Mouse (Mus musculus): Measurements from ENCODE around the gene Arhgef39.
"Not testable (repeated sequence)": the region's sequence is repeated elsewhere in the genome, so short reads cannot be mapped to it uniquely, and the experiment has no call there.

Gene Arhgef39

GRCm38 (mm10) chr4:43507938-43508665 is 8.6 kb upstream of the Arhgef39 start:
- in situ Hi-C loops (cut with MboI, MseI) = no loop called here

DNA sequence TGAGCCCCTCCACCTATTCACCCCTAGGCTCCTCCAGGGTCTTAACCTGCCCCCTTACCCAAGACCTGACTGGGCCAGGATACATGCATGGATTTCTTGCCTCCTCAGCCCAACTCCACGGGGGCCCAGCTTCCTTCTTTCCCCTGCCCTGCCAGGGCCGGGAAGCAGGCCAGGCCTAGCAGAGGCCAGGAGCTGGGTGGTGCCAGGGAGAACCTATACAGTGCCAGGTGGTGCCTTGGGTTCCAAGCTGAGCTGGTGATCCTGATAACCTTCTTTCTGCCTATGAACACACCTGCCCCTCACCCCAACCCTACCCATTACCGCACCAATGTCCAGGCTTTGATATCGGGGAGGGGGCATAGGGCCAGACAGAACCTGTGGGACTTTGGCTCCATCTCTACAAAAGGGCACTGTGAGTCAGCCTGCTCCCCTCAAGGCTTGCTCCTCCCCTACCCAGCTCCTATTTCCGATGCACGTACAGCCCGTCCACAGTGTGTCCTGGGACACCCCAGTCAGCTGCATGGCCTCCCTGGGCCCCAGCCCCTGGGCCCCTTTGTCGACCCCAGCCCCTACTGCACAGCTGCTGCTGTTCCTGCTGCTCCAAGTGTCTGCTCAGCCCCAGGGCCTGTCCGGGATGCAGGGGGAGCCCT is 7.2 kb upstream of the Arhgef39 start, which contains the start of gene Car9:
Gene Car9 (plus strand): TSS at position 431 of the 650 bp plus-strand sequence.
- in situ Hi-C loops (cut with MboI, MseI) = no loop called here

DNA sequence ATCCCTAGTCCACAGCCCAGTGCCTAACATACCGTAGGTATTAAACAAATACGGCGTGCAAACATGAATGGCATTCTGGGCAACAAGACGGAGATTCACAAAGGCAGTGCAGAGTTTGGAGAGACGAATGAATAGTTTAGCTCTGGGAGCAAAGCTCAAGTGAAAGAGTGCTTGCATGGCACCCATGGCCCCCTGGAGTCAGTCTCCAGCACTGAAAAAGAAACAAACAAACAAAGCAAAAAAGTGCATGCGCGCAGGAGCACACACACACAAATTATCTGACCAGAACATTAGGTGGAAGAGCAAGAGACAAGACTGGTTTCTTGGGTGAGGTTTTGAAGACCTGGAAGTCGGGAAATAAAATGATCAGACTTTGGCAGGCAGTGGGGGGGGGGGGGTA is 6.6 kb upstream of the Arhgef39 start:
- in situ Hi-C loops (cut with MboI, MseI) = no loop called here

- in situ Hi-C loops (cut with MboI, MseI) = no loop called here
These were observed 4.8 kb upstream of the Arhgef39 start for GRCm38 (mm10) chr4:43504269-43504668.

DNA sequence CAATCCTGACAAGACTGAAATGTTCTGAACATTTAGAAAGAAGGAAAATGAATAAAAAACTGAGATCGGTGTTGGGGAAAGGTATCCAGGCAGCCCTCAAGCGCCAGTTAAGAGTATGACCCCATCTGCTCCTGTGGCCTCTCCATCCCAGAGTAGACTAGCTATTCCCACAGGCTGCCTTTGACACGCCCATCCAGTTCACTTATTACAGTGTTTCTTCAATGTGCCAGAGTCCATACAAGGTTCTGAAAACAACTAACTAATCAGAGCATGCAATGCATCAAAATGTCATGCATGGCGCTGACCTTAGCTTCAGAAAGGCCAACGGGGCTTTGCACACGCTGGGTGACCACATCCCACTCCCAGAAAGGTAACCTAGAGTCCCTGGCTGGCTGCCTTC is 4.0 kb upstream of the Arhgef39 start:
- in situ Hi-C loops (cut with MboI, MseI) = no loop called here

DNA sequence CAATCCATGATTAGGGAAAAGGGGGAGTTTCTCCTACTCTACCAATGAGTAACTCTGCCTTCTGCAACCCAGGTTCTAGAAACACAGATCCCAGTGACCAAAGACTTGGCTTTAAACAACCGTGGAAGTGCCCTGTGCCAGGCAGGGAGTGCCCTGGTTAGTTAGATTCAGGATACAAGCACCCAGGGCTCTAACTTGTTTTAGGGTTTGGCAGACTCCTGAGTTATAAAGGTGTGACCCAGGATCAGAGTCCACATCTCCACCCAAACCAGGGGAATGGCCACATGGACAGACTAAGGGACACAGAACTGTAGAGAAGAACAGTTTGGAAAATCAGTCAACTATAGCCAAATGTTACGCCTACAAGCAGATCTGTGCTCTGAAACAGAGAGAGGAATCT is 3.5 kb upstream of the Arhgef39 start:
- in situ Hi-C loops (cut with MboI, MseI) = no loop called here

GRCm38 (mm10) chr4:43498983-43499382 is 512 bp downstream of the Arhgef39 start:
- in situ Hi-C loops (cut with MboI, MseI) = loop anchor here (10.0 kb wide), 1 partner anchor 454 kb away; the partner anchor contains the start of gene Fam214b

- in situ Hi-C loops (cut with MboI, MseI) = loop anchor here (10.0 kb wide), 1 partner anchor 453 kb away; the partner anchor contains the start of gene Fam214b
These were observed 1.5 kb downstream of the Arhgef39 start for GRCm38 (mm10) chr4:43497946-43498345.

DNA sequence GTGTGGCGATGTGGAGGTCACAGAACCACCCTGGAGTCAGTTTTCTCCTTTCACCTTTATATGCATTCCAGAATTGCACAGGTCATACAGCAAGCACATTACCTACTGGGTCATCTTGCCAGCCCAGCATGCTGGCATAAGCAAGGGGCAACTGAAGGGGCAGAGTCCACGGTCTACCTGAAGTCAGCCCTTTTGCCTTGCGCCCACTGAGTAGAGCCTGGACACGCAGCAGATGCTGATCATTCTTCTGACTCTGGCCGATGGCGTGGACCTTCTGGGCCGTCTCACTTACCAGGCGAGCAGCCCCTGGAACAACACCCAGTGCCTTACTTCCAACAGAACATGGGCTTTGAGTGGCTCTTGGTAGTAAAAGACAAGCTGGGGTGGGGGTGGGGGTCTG is 2.1 kb downstream of the Arhgef39 start:
- in situ Hi-C loops (cut with MboI, MseI) = loop anchor here (10.0 kb wide), 1 partner anchor 453 kb away; the partner anchor contains the start of gene Fam214b

- in situ Hi-C loops (cut with MboI, MseI) = loop anchor here (10.0 kb wide), 1 partner anchor 452 kb away; the partner anchor contains the start of gene Fam214b
These were observed 2.9 kb downstream of the Arhgef39 start for GRCm38 (mm10) chr4:43496587-43496986.

- in situ Hi-C loops (cut with MboI, MseI) = loop anchor here (10.0 kb wide), 1 partner anchor 449 kb away; the partner anchor contains the start of gene Fam214b
These were observed 5.7 kb downstream of the Arhgef39 start for GRCm38 (mm10) chr4:43493846-43494240.

DNA sequence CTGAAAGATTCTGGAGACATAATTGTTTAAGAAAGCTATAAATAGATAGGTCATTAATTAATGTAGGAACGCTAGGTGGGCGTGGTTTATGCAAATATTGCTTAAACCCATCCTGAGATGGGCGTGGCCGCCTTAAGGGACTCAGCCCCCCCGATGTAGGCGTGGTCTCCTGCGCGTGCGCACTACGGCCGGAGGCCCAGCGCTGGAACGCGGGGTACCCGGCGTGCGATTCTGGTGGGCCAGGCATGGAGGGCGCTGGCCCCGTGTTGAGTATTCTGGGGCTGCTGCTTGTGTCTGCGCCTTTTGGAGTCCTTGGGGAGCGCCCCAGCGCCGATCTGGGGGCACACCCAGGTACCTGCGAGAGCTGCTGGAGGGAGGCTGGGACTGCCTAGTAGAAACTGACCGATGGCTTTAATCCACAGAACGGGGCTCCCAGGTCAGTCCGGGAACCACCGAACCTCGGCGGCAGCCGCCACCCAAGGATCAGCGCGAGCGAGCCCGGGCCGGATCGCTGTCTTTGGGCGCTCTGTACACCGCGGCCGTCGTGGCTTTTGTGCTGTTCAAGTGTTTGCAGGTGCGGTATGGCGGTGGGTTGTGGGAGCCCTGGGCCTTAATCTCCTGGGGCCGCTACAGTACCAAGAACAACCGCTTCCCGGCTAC is 6.2 kb downstream of the Arhgef39 start:
- in situ Hi-C loops (cut with MboI, MseI) = loop anchor here (10.0 kb wide), 1 partner anchor 449 kb away; the partner anchor contains the start of gene Fam214b

DNA sequence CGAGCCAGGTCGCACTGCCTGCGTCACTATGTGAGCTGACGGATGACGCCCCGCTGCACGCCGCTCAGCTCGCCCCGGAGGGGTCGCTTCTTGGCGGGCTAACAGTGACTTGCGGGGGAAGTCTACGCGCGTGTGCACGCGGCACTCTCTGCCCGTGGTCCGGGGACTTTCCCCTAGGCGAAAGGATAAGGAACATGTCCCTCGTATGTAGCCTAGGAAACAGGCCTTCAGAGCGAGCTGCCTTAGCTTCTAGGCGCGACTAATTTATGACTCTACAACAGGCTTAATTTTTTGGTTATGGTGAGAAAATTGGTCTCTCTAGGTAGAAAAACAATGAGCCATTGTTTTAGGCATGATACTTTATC is 6.7 kb downstream of the Arhgef39 start, which contains the start of gene Ccdc107:
Gene Ccdc107 (plus strand): TSS at position 80 of the 365 bp plus-strand sequence.
- in situ Hi-C loops (cut with MboI, MseI) = loop anchor here (10.0 kb wide), 1 partner anchor 448 kb away; the partner anchor contains the start of gene Fam214b

DNA sequence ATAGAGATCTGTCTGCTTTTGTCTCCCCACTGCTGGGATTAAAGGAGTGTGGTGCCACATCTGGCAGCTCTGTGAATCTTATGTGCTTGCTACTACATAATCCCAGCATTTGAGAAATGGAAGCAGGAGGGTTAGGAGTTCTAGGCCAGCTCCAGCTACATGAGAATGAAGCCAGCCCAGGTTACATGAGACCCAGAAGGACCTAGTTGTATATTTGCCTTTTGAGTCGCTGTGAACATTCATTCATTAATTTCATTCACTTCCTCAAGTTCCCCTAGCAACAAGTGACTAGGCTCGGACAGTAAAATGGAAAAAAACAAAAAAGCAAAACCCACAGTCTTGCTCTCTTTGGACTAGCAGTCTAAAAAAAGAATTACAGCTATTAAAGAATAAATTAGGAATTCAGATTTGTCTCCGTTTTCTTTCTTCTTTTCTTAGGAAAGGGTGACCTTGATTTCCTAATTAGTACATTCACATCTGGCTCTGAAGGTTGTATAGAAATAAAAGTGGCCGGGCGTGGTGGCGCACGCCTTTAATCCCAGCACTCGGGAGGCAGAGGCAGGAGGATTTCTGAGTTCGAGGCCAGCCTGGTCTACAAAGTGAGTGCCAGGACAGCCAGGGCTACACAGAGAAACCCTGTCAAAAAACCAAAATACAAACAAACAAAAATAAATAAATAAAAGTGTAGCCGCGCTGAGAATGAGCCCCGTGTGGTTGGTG is 7.2 kb downstream of the Arhgef39 start:
- in situ Hi-C loops (cut with MboI, MseI) = loop anchor here (10.0 kb wide), 1 partner anchor 447 kb away; the partner anchor contains the start of gene Fam214b

DNA sequence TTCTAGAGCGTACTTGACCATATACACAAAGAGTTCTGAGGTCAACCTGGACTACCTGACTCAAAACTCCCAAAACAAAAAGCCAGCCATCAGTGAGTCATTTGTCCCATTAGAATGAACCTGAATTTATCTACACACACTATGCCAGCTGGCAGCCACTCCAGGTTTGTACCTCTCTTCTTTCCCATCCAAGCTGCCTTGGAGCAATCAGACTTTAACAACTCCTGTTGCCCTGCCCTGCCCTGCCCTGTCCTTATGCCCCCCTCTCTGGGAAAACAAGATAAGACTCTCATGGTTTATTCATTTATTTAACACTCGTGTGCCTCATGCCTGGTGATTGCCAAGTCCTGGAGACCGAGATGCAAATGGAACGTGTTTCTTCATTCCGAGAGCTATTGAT is 8.7 kb downstream of the Arhgef39 start:
- in situ Hi-C loops (cut with MboI, MseI) = loop anchor here (10.0 kb wide), 1 partner anchor 446 kb away; the partner anchor contains the start of gene Fam214b

GRCm38 (mm10) chr4:43489611-43490010 is 9.9 kb downstream of the Arhgef39 start:
- in situ Hi-C loops (cut with MboI, MseI) = loop anchor here (10.0 kb wide), 1 partner anchor 445 kb away; the partner anchor contains the start of gene Fam214b

- in situ Hi-C loops (cut with MboI, MseI) = not testable (repeated sequence)
These were observed 13.8 kb downstream of the Arhgef39 start for GRCm38 (mm10) chr4:43485666-43486065.

GRCm38 (mm10) chr4:43483535-43484091 is 15.9 kb downstream of the Arhgef39 start, which contains the start of gene Sit1:
Sit1 (minus strand) TSS chr4:43483734.
- in situ Hi-C loops (cut with MboI, MseI) = loop anchor here (5.0 kb wide), 1 partner anchor 41 kb away; the partner anchor contains the start of gene Tesk1

GRCm38 (mm10) chr4:43482591-43482990 is 16.9 kb downstream of the Arhgef39 start:
- in situ Hi-C loops (cut with MboI, MseI) = loop anchor here (5.0 kb wide), 1 partner anchor 40 kb away; the partner anchor contains the start of gene Tesk1

GRCm38 (mm10) chr4:43481894-43482456 is 17.5 kb downstream of the Arhgef39 start:
- in situ Hi-C loops (cut with MboI, MseI) = loop anchor here (5.0 kb wide), 1 partner anchor 40 kb away; the partner anchor contains the start of gene Tesk1
